Mouse (Mus musculus) cerebellum, adult 8-10 months (tissue): ENCODE results near the gene Hist1h2bg.
"Not testable (repeated sequence)": the region's sequence is repeated elsewhere in the genome, so short reads cannot be mapped to it uniquely, and the experiment has no call there.

Experiments
- DNase-seq: peaks from one replicate; pipeline ENCODE4 v3.0.0; 2022

The Hist1h2bg gene

GRCm38 (mm10) chr13:23584331-23584730 lies 13.1 kb downstream of the Hist1h2bg start:
- DNase-seq, result no peak

GRCm38 (mm10) chr13:23585029-23585441 lies 13.8 kb downstream of the Hist1h2bg start:
- DNase-seq, result no peak

DNA sequence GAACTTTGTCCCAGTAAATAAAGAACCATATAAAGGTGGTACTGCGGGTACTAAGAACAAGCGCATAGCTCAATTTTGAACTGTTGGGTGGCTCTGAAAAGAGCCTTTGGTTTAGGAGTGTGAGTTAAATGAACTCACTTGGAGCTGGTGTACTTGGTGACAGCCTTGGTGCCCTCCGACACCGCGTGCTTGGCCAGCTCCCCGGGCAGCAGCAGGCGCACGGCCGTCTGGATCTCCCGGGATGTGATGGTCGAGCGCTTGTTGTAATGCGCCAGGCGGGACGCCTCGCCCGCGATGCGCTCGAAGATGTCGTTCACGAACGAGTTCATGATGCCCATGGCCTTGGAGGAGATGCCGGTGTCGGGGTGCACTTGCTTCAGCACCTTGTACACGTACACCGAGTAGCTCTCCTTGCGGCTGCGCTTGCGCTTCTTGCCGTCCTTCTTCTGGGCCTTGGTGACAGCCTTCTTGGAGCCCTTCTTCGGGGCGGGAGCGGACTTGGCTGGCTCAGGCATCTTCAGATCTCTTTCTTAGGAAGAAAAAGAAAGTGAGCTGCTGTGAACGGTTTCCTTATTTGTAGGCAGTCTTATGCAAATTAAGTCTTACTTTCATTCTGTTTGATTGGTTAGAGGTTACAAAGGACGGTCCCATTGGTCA lies 14.4 kb downstream of the Hist1h2bg start:
- peak; percentile 70 for DNase-seq

DNA sequence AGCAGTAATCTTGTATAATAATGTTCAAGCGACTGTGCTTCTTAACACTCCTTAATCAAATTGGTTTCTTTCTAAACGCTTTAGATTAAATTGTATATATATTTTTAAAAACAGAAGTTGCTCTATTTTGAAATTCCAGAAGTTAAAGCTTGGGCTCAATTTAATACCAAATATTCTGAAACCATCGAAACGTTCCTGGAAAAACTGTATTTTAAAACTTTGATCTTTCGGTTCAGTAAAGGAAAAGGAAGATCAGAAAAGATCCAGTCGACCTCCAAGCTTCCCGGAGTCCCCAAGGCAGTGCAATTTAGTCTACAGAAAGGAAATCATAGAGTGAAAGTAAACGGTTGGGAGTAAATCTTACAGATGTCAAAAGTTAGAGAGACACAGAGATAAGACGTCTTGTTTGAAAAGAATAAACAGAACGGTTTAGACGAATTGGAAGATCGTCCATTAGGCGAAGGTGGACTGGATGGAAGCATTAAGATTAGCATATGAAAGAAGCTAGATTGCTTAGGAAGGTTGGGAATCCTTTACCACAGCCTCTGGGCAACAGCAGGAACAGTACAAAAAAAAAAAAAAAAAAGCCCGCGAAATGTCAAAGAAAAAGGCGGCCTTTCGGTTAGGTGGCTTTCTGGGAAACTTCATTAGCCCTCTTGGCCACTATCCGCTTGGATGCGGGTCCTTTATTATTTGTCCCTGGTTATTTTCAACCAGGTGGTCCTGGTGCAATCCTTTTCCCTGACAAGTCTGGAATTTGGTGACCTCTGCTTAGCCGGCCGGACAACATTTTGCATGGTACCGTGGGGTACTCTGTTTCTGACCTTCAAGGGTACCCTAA lies 15.1 kb downstream of the Hist1h2bg start:
- no peak for DNase-seq

- no peak for DNase-seq
Observed at GRCm38 (mm10) chr13:23586940-23587225, 15.7 kb downstream of the Hist1h2bg start.

DNA sequence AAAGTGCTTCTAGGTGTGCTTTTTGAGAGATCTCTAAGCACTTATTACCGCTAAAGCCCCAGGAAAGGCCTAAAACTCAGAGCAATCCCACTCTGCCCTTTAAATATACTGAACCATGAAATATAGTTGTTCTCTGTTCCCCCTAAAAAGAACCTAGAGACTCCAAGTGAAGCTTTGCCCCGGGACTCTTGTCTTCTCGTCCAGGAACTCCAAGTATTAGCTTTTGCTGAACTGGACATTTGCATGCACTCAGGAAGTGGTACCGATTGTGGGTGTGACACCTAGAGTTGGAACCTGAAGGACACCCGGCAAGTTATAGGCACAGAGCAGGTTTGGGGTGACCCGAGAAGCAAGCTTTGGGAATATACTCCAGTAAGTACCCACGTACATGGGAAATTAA lies 20.0 kb downstream of the Hist1h2bg start:
- no peak for DNase-seq

- DNase-seq, result not testable (repeated sequence)
Observed at GRCm38 (mm10) chr13:23591886-23592285, 20.7 kb downstream of the Hist1h2bg start.

- DNase-seq, result peak; percentile 61
Observed at GRCm38 (mm10) chr13:23592614-23593013, 21.4 kb downstream of the Hist1h2bg start.

- no peak for DNase-seq
Observed at GRCm38 (mm10) chr13:23593051-23593770, 22.0 kb downstream of the Hist1h2bg start.

DNA sequence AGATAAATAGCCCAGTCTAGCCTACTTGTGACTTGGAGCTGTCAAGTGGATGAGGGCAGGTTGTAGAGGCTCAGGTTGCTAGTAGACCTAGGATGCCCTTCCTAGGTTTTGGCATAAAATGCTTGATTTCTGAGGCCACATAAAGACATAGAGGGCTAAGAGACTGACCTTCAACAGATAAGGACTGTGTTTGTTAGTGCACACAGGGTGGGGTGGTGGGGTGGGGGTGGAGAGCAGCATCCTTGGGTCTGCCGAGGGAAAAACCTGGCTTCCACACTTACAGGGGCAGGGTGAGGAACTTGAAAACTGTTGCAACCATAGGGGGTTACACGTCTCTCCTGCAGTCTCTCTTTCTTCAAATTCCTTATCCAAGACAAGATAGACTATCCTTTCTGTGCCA lies 24.0 kb downstream of the Hist1h2bg start:
- no peak for DNase-seq

DNA sequence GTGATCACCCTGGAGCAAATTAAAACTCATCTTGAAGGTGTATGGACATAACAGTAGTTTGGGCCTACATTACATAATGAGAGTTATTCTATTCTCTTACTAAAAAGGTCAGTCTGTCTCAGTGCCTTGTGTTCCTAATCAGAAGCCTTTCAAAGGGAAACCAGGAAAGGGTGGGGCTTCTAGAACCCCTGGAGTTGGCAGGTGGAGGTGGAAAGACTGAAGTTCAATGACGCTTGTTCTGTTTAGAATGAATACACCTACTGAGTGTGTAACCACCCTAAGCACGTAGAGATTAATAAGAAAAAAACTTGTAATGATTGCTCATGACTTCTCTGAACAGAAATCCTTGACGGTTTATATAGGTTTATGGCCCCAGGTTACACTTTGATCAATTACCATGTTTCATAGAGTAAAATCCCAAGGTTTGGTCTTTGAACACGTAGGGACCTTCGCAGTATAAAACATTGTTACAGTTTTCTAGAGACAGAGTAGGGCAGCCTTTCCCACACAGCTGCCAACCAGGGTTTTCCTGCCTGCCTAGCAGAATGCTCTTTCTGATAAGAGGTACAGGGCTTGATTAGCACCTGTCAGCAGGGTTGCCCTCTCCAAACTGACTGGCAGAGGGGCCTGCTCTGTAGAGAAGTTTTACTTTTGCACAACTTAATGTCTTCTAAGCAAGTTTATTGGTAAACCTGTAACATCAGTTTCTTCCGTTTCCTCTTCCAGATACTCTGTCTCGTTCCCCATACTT lies 24.6 kb downstream of the Hist1h2bg start:
- DNase-seq, result no peak

DNA sequence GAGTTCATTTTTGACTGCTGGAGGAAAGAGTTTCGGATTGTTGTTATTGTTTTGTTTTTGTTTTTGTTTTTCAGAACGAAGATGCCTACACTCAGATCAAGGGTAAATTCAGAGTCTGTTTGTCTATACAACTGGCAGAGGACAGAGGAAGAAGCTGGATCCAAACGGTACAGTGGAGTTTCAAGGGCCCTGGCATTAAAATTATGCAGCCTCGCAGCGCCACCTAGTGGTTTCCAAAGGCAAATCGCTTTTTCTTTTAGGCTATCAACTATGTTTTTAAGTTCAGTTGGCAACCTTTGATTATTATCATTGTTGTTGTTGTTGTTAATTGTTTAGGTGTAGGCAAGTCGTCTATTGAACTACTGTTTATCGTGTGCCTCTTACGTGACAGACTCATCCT lies 26.8 kb downstream of the Hist1h2bg start:
- peak; percentile 77 for DNase-seq

DNA sequence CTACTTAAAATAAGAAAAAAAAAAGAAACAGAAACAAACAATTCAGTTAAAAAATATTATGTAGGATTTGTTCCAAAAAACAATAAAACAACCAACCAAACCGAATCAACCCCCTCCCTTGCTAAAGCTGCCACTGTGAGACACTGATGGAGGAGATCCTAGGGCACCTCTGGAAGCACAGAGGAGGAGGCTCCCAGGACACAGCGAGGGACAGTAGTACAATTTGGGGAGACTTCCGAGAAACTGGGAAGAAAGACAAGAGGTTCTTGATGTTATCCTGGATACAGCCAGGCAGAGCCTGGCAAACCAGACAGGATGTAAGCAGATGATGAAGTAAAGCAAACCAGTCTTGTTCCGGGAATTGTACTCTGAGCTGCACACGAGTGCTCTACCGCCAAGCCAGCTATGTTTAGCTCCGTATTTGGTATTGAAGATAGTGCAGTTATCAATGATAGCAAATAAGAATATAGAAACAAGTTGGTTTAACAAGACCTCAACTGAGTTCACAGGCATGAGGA lies 32.0 kb downstream of the Hist1h2bg start:
- DNase-seq, result no peak

DNA sequence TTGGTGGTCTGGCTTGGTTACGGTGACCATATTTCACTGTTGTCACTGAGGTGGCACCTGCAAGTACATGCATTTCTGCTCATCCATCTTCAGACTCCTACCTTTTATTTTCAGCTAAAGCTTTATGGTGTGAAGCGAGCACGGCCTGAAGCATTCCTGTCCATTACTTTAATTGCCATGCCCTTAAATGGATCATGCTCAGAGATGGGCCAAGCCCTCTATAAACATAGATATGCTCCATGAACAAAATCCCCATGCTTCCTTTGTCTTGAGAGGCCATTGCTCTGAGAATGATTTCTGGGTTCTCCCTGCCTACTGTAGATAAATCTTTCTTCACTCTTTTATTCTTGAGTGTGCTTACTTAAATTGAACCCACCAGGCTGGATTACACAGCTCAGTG lies 33.3 kb downstream of the Hist1h2bg start:
- DNase-seq, result no peak

DNA sequence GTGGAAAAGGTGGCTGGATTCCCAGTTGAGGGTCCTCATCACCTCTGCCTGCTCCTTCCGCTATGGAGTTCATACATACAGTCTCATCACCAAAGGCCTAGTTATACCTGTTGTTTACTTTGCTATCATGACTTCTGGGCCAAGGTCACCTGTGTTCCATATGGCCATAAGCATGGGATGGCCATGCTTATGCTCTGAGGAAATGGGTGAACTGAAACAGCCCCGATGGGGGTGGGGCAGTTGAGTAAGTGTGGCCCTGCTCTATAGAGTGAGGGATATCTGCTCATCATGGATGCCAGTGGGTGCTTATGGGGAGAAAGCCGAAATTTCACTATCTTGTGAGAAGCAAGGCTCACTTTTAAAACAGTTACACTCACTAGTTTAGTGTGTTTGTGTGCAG lies 33.9 kb downstream of the Hist1h2bg start:
- no peak for DNase-seq

DNA sequence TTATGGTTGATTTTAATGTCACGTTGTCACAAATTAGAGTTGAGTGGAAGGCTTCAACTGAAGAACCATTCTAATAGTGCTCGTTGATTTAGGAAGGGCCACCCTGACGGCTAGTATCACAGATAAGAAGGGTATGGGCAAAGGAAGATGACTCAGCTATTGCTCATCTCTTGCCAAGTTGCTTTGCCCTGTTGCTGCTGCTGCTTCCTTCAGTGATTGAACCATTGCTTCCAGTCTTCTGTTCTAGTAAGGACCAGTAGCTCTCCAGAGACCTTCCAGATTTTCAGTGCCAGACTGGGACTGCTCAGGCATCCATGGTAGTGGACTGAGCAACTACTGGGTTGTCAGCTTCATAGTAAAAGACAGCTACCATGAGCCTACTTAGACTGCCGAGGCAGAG lies 38.0 kb downstream of the Hist1h2bg start:
- no peak for DNase-seq

GRCm38 (mm10) chr13:23609844-23610243 lies 38.6 kb downstream of the Hist1h2bg start:
- no peak for DNase-seq

DNA sequence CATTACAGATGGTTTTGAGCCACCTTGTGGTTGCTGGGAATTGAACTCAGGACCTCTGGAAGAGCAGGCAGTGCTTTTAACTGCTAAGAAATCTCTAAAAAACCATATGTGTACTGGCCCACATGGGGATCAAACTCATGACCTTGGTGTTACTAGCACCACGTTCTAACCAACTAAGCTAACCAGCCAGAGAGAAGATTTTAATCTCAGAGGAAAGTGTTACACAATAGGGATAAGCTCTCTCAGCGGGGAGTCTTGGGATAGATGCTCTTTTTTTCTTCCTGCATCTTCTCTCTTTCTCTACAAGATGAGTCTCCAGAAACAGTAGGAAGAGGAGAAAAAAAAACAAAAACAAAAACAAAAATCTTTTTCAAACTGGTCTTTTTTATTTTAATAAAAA lies 39.2 kb downstream of the Hist1h2bg start:
- no peak for DNase-seq

GRCm38 (mm10) chr13:23611638-23612037 lies 40.4 kb downstream of the Hist1h2bg start:
- DNase-seq, result no peak

- peak; percentile 12 for DNase-seq
Observed at GRCm38 (mm10) chr13:23620056-23620732, 49.0 kb downstream of the Hist1h2bg start.

- peak; percentile 75 for DNase-seq
Observed at GRCm38 (mm10) chr13:23620733-23621531, 49.7 kb downstream of the Hist1h2bg start, which contains the start of gene Hist1h2be. TSS of gene Hist1h2be (minus strand) at chr13:23621124.
